Mouse (Mus musculus): Measurements from ENCODE around the gene Khsrp. TPM values are rescaled to one million over a fixed set of nuclear protein-coding genes. Genes with fewer than 3 reads are reported as not detected.

Khsrp gene
- 90.7 and 122 TPM in 2 replicates for total RNA-seq (2017)

DNA sequence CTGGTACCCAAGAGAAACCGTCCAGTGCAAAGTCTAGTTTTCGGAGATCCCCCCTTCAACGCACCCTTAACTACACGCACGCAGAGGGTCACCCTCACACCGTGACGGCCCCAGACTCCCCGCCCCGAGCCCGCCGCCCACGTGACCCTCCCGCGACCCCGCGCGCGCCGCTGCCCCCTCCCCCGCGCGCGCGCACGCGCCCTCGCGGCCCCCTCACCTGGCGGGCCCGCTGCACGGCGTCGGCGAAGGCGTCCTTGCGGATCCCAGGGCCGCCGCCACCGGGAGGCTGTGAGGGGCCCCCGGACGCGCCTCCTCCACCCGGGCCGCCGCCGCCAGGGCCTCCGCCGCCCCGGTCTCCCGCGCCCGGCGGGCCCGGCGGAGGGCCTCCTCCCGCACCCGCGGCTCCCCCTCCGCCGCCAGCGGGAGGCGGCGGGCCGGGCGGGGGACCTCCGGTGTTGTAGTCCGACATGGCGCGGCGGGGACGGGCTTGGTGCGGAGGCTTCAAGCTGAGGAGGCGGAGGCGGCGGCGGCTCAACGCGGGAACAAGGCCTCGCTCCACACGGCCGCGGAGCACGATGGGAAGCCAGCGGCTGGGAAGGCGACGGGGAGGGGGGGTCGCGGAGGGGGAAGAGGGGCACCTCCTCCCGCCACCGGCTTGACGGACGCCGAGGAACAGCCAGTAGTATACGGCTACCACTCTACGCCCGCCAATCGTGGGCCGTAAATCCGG is at the start of gene Khsrp:
Gene Khsrp, minus strand, starts transcription at position 592 of the 730 bp plus-strand sequence.
- ATAC-seq (replicated peaks; ENCODE audit: low read depth, poor library complexity, severe bottlenecking) = no peak

DNA sequence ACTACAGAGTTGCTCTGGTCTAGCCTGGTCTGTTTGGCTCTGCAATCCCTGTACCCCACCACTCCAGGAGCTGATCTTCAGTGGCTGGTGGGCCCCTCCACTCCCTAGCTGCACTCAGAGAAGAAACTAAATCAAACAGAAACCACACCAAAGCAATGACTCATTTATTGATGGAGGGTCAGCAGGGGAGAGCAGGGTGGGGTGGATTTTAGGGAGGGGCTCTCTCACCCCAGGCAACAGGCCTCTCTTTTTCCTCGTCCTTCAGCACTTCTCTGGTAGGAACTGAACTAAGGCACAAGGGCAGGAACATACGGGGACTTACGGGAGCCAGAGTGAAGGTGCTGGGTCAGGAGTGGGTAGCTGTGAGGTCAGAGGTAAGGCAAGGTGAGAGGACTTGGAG is 48.6 kb upstream of the Khsrp start:
- ATAC-seq (replicated peaks; ENCODE audit: low read depth, poor library complexity, severe bottlenecking) = no peak

DNA sequence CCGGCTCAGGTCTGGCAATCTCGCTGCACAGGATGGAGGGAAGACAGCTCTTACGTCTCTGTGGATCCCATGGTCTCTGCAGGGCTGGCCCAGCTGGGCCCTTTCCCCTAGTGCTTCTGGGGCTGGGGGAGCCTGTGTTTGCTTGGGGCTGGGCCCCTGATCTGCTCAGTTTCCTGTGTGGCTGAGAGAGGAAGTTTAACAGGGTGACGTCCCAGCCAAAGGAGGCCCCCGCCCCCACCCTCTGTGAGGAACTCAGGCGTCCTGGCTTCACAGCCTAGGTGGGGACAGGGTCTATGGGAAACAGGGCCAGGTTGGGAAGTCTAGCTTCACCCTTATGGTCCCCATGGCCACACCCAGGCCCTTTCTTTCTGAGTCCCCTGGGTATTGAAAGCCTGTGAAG is 47.0 kb upstream of the Khsrp start, which contains the start of gene Dennd1c:
Gene Dennd1c, minus strand, starts transcription at position 179 of the 400 bp plus-strand sequence.
- ATAC-seq (replicated peaks; ENCODE audit: low read depth, poor library complexity, severe bottlenecking) = peak; percentile 92

DNA sequence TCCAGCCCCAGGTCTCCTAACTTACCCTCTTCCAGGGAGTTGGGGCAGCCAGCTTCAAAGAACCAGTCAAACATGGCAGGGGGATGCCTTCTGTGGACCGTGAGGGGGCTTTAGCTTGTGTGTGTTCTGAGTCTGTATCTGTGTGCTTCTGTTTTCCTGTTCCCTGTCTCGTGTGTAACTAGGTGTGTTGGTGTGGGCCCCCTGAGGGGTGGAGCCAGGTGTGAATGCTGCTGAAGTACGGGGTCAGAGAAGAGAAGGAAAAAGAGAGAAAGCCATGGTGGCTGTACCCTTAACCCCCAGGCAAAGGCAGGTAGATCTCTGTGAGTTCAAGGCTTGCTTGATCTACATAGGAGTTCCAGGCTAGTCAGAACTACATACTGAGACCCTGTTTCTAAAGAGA is 45.6 kb upstream of the Khsrp start:
- no peak for ATAC-seq (replicated peaks; ENCODE audit: low read depth, poor library complexity, severe bottlenecking)

DNA sequence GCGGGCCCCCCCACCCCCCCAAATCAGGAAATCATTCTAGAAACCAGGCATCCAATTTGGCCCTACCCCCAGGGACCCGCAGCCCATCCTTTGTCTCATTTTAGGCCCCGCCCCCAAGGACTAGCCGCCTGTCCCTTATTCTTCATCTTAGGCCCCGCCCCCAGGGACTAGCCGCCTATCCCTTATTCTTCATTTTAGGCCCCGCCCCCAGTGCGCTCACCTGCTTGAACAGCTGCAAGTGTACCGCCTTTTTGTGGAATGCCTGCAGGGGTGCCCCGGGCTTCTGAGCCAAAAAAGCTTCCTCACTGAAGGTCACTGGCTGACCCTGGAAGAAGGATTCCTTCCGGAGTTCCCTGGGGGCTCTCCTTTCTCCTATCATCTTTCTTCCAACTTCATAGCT is 39.4 kb upstream of the Khsrp start:
- no peak for ATAC-seq (replicated peaks; ENCODE audit: low read depth, poor library complexity, severe bottlenecking)

DNA sequence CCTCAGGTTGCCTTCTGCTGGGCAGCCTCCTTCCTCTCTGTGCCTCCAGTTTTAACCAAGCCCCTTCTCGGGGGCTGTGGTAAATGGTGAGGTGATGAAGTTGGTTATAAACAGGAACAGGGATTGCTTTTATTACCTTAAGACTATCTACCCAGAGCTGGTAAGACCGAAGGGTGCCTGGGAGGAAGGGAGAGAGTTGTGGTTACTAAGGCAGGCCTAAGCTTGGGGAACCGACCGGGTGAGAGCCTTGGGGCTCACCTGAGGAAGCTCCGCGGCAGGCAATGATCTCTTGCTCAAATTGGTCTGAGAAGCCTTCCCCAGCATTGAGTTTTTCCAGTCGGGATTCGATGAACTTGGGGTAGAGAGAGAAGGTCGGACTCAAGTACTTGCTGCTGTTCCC is 39.0 kb upstream of the Khsrp start:
- ATAC-seq (replicated peaks; ENCODE audit: low read depth, poor library complexity, severe bottlenecking) = no peak

DNA sequence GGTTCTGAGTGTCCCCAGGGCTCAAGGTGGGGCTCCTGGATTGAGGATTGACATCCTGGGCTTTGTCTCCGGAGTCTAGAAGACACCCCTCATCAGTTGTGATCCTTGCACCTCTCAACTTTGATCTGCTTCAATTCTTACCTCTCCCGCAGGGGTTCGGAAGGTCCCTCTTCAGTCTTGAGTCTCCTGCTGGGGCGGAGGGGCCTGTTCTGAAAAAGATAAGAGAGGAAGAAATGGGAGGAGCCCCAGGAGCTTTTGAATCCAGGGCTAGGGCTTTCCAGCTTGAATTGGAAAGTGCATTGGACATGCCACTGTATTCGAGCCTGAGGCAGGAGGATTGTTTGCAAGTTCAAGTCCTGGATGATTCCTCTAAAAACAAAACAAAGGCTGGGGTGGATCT is 35.6 kb upstream of the Khsrp start:
- ATAC-seq (replicated peaks; ENCODE audit: low read depth, poor library complexity, severe bottlenecking) = no peak

DNA sequence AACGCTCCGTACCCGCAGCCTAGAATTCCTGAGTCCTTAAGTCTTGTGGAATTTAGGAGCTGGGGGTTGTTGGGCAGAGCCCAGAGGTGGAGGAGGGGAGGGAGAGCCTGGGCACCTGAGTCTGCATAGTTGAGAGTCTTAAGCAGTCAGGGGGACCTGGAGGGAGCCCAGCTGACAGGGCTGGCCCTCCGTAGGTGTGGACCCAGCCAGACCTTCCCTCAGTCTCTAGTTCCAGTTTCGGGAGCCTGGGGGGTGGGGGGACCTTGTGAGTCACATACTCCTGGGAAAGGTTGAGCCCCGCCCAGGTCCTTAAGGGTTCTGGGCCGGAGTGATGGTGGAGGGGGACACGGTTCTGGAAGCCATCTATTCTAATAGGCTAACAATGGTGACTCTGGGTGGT is 31.7 kb upstream of the Khsrp start:
- no peak for ATAC-seq (replicated peaks; ENCODE audit: low read depth, poor library complexity, severe bottlenecking)

DNA sequence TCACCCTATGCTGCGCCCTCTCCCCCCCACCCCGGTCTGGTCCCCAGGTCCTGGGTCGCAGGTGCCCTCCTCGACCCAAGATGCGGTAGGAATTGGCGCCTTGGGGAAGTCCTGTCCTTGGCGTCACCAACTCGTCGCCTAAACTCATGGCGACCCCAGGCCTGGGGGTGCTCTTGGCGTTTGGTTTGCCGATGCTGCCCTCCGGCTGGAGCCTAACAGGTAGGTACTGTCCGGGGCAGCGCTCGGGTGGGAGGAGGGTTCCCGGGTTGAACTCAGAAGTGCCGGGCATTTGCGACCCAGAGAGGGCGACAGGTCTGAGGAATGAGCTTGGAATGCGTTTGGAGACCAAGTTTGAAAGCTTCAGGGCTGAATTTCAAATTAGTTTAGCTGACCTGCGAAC is 31.2 kb upstream of the Khsrp start:
- ATAC-seq (replicated peaks; ENCODE audit: low read depth, poor library complexity, severe bottlenecking) = no peak

DNA sequence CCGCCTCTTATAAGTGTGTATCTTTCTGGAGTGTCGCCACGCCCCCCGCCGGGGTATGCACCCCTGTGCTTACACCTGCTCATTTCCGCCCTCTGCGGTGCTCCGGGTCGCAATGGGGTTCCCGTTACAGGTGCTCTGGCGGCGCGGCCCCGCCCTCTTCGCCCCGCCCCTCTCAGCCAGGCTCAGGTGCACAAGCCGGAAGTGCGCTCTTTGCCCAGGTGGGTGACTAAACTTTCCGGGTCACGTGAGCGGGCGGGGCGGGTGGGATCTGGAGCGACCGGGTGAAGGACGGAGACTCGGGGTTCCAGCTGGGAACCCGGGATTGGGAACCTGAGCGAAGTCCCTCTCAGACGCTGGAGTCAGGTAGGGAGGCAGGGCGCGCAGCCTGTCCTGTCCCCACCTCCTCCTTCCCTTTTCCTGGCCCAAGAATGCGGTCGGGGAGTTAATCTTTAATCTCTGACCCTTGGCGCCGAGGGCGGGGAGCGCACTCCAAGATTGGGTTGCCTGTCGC is 30.7 kb upstream of the Khsrp start:
- no peak for ATAC-seq (replicated peaks; ENCODE audit: low read depth, poor library complexity, severe bottlenecking)

DNA sequence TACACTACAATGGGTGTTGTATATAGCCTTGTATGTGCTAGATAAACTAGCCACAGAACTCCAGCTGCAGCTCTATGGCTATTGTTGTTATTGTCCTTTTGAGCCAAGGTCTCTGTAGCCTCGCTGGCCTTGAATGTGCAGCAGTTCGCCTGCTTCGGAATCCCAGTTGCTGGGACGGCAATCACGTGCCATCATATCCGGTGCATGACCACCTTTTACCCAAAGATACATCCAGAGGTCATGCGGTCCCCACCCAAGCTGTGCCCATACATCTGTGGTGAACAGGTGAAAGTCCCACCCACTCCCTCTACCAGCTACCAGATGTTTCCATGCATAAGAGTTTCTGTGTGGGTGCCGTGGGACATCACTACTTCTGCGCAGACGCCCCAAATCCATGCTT is 29.7 kb upstream of the Khsrp start:
- ATAC-seq (replicated peaks; ENCODE audit: low read depth, poor library complexity, severe bottlenecking) = no peak

DNA sequence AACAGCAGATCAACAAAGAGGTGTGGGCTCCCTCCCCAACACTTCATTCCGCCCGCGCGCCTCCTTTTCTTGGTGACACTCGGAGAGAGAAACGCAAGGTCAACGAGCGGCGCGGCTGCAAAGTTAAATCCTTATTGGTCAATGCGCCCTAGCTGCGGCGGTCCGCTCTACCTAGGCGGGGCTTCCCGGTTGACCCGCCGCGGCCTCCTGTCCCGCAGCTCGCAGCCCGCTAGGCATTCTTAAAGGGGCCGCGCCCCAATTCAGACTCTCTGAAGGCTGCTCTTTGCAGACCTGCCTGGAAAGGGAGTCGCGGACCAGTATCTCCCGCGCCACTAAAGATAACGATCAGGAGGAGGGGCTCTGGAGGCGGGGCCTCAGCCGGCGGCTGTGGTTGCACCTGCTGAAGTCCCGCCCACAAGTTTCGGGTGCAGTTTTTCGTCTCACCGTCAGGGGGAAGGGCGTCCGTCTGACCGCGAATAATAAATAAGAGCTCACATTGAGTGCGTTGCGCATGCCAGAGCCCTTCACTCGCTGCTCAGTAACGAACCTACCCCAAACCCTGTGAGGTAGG is 29.0 kb upstream of the Khsrp start:
- peak; percentile 82 for ATAC-seq (replicated peaks; ENCODE audit: low read depth, poor library complexity, severe bottlenecking)

DNA sequence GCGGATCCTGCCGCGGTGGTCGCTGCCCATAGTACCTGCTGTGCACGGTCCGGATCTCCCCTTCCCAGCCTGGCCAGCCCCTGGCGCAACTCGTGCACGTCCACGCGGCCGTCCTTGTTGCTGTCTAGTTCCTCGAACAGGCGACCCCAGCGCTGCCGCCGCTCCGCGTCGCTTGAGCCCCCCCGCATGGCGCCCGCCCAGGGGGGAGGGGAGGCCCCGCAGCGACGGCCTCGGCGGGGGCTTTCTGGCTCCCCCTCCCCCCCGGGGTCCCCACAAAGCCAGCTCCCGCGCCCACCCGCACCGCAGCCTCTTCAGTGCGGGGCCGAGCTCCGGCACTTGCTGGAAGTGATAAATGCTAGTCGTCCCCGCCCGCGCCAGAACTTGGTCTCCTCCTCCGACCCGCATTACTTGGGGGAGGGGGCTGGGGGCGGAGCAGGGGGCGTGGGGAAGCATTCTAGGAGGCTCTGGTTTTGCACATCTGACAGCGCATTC is 28.2 kb upstream of the Khsrp start, which contains the start of gene Slc25a23:
Gene Slc25a23, minus strand, starts transcription at position 378 of the 492 bp plus-strand sequence.
- ATAC-seq (replicated peaks; ENCODE audit: low read depth, poor library complexity, severe bottlenecking) = 0 out of 2 replicates have a peak, but pooled peaks have one; percentile 9

DNA sequence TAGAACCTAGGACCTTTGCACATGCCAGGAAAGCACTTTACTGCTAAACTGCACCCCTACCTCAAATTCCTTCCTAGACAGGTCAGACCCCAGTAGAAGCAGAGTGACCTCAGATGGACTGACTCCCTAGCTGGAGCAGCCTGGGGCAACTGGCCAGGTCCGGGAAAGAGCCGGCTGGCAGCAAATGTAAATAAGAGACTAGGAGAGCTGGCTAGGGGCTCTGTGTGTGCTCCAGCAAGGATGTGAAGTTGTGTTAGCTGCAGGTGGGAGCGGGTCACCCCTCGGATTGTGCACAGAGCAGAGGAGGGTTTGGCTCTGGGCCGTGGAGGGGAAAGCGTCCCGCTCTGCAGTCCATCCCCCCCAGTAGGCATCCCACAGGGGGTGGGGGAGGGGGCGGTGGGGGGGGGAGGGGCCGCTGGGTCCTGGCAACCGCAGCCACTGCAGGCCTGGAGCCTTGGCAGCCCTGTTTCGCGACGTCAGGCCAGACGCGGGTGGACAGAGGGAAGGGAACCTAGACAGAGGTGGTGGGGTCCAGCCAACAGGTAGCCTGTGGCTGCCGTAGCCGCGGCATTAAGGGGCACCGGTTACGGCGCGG is 27.7 kb upstream of the Khsrp start, which contains the start of gene Crb3:
Gene Crb3, plus strand, starts transcription at position 215 of the 595 bp plus-strand sequence.
- no peak for ATAC-seq (replicated peaks; ENCODE audit: low read depth, poor library complexity, severe bottlenecking)

DNA sequence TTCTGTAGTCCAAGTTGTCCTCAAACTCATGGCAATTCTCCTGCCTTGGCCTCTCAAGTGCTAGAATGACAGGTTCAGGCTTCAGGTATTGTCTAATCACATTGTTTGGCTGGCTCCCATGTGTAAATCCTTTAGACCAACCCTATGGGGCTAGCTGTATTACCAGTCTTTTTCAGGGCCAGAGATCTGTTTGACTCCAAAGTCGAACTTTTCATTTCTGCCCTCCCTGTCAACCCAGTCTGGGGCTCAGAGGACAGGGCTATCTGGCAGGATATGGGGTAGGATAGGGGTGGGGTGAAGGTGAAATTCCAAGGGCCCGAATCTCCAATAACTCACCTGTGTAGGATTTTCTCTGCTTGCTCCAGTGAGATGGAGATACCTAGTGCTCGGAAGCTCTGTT is 24.9 kb upstream of the Khsrp start:
- no peak for ATAC-seq (replicated peaks; ENCODE audit: low read depth, poor library complexity, severe bottlenecking)

DNA sequence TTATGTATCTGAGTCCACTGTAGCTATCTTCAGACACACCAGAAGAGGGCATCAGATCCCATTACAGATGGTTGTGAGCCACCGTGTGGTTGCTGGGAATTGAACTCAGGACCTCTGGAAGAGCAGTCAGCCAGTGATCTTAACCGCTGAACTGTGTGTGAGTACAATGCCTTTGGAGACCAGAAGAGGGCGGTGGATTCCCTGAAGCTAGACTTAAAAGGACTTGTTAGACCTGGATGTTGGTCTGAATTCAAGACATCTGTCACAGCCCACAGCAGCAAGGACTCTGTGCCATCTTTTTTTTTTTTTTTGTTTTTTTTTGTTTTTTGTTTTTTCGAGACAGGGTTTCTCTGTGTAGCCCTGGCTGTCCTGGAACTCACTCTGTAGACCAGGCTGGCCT is 20.4 kb upstream of the Khsrp start:
- ATAC-seq (replicated peaks; ENCODE audit: low read depth, poor library complexity, severe bottlenecking) = peak; percentile 80

DNA sequence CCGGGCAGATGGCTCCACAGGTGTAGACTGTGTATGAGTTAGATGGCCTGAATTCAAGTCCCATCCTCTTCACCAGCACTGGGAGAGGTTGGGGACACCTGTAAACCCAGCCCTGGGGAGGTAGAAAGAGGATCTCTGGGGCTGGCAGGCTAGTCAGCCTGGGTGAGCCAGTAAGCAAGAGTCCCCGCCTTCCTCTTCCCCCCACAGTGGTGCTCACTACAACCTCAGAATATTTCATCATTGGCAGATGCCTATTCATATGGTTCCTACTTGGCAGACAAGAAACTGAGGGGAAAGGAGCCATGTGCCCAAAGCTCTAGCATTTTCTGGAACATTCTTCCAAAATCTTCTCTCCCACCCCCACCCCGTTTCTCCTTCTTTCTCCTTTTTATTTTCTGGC is 17.5 kb upstream of the Khsrp start:
- peak; percentile 41; the same call in 1 of the 2 replicates for ATAC-seq (replicated peaks; ENCODE audit: low read depth, poor library complexity, severe bottlenecking)

DNA sequence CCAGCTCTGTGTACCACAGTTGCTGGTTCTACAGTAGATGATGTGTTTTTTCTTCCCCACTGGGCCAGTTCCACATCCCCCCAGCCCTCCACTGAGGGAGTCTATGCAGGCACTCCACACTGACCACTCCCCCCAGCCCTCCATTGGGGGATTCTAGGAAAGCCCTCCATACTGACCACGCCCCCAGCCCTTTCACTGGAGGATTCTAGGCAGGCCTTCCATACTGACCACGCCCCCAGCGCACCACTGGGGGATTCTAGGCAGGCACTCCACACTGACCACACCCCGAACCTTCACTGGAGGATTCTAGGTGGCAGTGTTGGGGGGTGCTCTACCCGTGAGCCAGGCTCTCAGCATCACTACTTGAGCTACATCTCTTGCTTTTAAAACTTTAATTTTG is 16.1 kb upstream of the Khsrp start:
- ATAC-seq (replicated peaks; ENCODE audit: low read depth, poor library complexity, severe bottlenecking) = 0 out of 2 replicates have a peak, but pooled peaks have one; percentile 12

DNA sequence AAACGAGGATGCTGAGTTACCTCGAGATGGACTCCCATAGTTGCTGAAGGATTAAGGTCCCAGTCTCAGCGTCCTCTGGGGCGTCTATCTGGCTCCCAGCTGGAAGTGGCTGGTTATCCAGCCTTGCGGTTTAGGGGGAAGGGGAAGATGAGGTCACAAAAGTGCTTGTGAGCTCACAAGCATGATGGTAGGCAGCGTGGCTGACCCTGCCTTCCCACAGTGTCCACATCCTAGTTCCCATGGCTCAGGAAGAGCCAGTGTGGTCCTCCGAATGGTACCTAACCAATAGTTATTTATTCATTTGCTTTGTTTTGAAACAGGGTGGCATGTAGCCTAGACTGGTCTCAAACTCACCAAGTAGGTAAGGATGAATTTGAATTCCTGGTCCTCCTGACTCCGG is 10.2 kb upstream of the Khsrp start, which contains the start of gene Slc25a41:
Gene Slc25a41, minus strand, starts transcription at position 101 of the 400 bp plus-strand sequence.
- no peak for ATAC-seq (replicated peaks; ENCODE audit: low read depth, poor library complexity, severe bottlenecking)

DNA sequence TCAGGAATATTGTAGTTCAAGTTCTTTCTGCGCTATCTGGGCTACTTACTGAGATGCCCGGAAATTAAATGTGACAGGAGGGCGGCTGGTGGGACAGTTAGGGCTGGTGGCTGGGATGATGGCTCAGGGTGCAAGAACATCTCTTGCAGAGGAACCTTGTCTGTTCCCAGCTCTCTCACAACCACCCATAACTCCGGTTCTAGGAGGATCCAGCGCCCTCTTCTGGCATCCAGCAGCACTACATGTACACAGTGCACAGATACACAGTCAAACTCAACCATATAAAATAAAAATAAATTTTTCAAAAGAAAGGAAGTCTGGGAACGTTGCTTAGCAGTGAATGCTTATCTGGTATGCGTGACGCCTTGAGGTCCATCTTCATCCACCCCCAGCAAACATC is 7.7 kb upstream of the Khsrp start:
- ATAC-seq (replicated peaks; ENCODE audit: low read depth, poor library complexity, severe bottlenecking) = peak; percentile 28

DNA sequence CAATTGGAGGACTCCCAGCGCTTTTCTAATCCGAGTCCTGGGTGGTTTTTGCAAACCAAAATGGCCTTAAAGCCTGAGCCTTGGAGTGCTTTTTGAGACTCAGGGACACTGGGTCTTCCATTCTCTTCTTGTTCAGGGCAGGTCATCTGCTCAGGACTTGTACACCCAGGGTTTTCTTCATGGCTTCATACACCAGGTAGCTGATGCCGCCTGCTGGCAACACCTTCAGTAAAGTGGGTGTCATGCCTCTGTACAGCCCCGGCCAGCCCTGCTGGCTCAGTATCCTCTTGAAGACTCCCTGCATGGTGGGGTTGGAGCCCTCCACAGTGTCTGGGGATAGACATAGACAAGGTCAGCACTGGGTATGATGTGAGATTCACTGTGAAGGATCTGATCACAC is 1.5 kb upstream of the Khsrp start:
- ATAC-seq (replicated peaks; ENCODE audit: low read depth, poor library complexity, severe bottlenecking) = no peak

Measured in common myeloid progenitor, adult 5-6 weeks (primary cell).